Mouse (Mus musculus) erythroblast, embryonic 14.5 days (primary cell): ENCODE results near the gene Cxxc4. TPM values are rescaled to one million over a fixed set of nuclear protein-coding genes. Genes with fewer than 3 reads are reported as not detected.

Source experiments
- H3K27me3 ChIP-seq: 2 replicates; pipeline ENCODE4 v1.6.1; 2012; ENCODE audit warnings: inconsistent platforms; ENCODE audit not compliant: control insufficient read depth
- H3K36me3 ChIP-seq: 2 replicates; pipeline ENCODE4 v1.6.1; 2012; ENCODE audit warnings: mild to moderate bottlenecking, inconsistent platforms; ENCODE audit not compliant: control insufficient read depth
- H3K4me1 ChIP-seq: 2 replicates; pipeline ENCODE4 v1.6.1; 2012; ENCODE audit warnings: inconsistent platforms; ENCODE audit not compliant: control insufficient read depth
- H3K4me3 ChIP-seq: replicated peaks from 2 replicates; pipeline ENCODE3; 2012; ENCODE audit warnings: moderate library complexity, mild to moderate bottlenecking, inconsistent platforms
- H3K9me3 ChIP-seq: 2 replicates; pipeline ENCODE4 v1.6.1; 2012; ENCODE audit warnings: low read length, inconsistent platforms, mixed read lengths; ENCODE audit not compliant: control insufficient read depth
- GATA1 ChIP-seq: IDR thresholded peaks from 2 replicates; pipeline ENCODE4 v1.6.1; 2012; ENCODE audit warnings: low read length, inconsistent platforms, mixed read lengths
- TAL1 ChIP-seq: IDR thresholded peaks from 3 replicates; pipeline ENCODE4 v1.6.1; 2012; ENCODE audit warnings: low read length, inconsistent platforms, mixed read lengths
- polyA plus RNA-seq: library from polyadenylated mRNA; stranded (reverse); fragments of >175 nt; gene quantifications from 2 replicates; pipeline ENCODE4 v1.2.3, GENCODE M21; 2012

The Cxxc4 gene
- polyA plus RNA-seq, 1 experiment, result 0.01 TPM

- no peaks in the 10 kb centered on the region for H3K9me3 ChIP-seq
- H3K27me3 ChIP-seq, result no peaks in the 10 kb centered on the region
- no peak for TF ChIP-seq TAL1
- no peak for TF ChIP-seq GATA1
- H3K36me3 ChIP-seq, result no peaks in the 10 kb centered on the region
- no peak overlapping the region for H3K4me3 ChIP-seq
- H3K4me1 ChIP-seq, result no peaks in the 10 kb centered on the region
Measured at GRCm38 (mm10) chr3:134302681-134303491, 66.6 kb downstream of the Cxxc4 start.

GRCm38 (mm10) chr3:134303492-134303808 lies 67.2 kb downstream of the Cxxc4 start:
- Histone ChIP-seq H3K4me1 (no peaks in the 10 kb centered on the region), H3K36me3 (no peaks in the 10 kb centered on the region), H3K4me3 (no peak overlapping the region), H3K9me3 (no peaks in the 10 kb centered on the region), H3K27me3 (no peaks in the 10 kb centered on the region)
- no peak for TF ChIP-seq TAL1
- TF ChIP-seq GATA1, result no peak

- no peak for TF ChIP-seq TAL1
- TF ChIP-seq GATA1, result no peak
- Histone ChIP-seq H3K9me3 (no peaks in the 10 kb centered on the region), H3K4me3 (no peak overlapping the region), H3K36me3 (no peaks in the 10 kb centered on the region), H3K27me3 (no peaks in the 10 kb centered on the region), H3K4me1 (no peaks in the 10 kb centered on the region)
Measured at GRCm38 (mm10) chr3:134306507-134306906, 70.2 kb downstream of the Cxxc4 start.

- Histone ChIP-seq H3K36me3 (no peaks in the 10 kb centered on the region), H3K4me3 (no peak overlapping the region), H3K9me3 (no peaks in the 10 kb centered on the region), H3K4me1 (no peaks in the 10 kb centered on the region), H3K27me3 (no peaks in the 10 kb centered on the region)
- TF ChIP-seq GATA1 (no peak), TAL1 (no peak)
Measured at GRCm38 (mm10) chr3:134307801-134308200, 71.5 kb downstream of the Cxxc4 start.
